Mouse (Mus musculus): ENCODE results near the gene Alkbh6. TPM values are rescaled to one million over a fixed set of nuclear protein-coding genes. Genes with fewer than 3 reads are reported as not detected.

Alkbh6 gene
- polyA plus RNA-seq, 1 experiment from 2014 or later: 80.8 TPM

DNA sequence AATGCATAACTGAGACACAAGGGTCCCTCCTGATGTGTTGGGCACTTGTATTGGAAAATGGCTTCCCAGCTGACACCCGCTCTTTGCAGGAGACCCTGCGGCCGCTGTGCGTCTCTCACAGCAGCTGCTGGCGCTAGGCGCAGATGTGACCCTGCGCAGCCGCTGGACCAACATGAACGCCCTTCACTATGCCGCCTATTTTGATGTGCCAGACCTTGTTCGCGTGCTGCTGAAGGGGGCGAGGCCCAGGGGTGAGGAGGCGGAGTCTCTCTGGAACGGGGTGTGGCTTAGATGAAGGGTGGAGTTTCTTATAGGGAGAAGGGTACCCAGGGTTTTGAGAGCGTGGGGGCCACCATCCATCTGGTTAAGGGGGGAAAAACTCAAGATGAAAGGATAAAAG lies 11.3 kb upstream of the Alkbh6 start:
- H3K9ac ChIP-seq: no peak overlapping the region
- peaks cover 65% of the 10 kb centered on the region for H3K36me3 ChIP-seq
- H3K4me1 ChIP-seq: peaks cover 12% of the 10 kb centered on the region
- no peaks in the 10 kb centered on the region for H3K27me3 ChIP-seq
- WGBS: 79% methylated on average over 16 of the region's 16 CpGs
- no peaks in the 10 kb centered on the region for H3K9me3 ChIP-seq
- no peak overlapping the region for H3K4me3 ChIP-seq
- no peak overlapping the region for H3K4me2 ChIP-seq
- H3K27ac ChIP-seq: no peak overlapping the region
- ATAC-seq (ENCODE audit: insufficient number of reproducible peaks, low FRiP score, low TSS enrichment, low read depth): no peak

DNA sequence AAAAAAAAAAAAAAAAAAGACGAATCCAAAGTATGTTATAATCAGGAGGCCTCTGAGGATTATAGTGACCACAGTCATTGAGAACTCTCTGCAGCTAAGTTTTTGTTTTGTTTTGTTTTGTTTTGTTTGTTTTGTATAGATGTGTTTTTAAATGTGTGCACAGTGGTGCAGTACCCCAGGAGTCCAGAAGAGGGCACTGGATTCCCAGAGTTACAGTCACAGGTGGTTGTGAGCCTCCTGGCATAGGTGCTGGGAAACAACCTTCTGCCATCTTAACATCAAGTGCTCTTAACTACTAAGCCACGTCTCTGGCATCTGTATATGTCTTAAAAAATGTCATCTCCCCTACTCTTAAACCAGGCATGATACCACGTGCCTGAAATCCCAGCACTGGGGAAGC lies 7.6 kb upstream of the Alkbh6 start:
- Histone ChIP-seq H3K27me3 (no peaks in the 10 kb centered on the region), H3K4me3 (no peak overlapping the region), H3K36me3 (peaks cover 79% of the 10 kb centered on the region), H3K9ac (no peak overlapping the region), H3K27ac (no peak overlapping the region), H3K4me2 (no peak overlapping the region), H3K4me1 (no peaks in the 10 kb centered on the region), H3K9me3 (no peaks in the 10 kb centered on the region)
- 50% methylated on average over 3 of the region's 3 CpGs for WGBS
- no peak for ATAC-seq (ENCODE audit: insufficient number of reproducible peaks, low FRiP score, low TSS enrichment, low read depth)

DNA sequence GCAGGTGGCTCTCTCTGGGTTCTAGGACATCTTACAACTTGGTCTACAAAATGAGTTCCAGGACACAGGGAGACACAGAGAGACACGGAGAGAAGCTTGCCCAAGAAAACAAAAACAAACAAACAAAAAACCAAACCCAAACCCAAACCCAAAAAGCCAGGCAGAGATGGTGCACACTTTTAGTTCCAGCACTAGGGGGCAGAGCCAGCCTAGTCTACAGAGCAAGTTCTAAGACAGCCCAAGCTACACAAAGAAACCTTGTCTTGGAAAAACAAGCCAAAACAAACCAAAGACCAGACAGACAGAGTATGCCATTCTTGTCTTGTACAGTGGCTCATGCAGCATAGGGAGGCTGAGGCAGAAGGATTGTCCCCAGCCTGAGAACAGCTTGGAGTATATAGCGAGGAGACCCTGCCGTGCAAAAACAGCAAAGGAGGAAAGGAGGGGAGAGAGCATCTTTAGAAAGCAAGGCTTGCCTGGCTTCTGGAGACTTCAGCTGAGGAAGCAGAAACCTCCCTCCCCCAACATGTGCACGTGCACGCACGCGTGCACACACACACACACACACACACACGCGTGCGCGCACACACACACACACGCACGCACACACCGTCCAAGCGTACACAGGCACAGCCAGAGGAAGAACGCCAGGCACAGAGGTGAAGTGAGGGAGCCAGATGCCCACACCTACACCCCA lies 2.3 kb upstream of the Alkbh6 start:
- Histone ChIP-seq H3K27me3 (no peaks in the 10 kb centered on the region), H3K4me2 (no peak overlapping the region), H3K9me3 (no peaks in the 10 kb centered on the region), H3K27ac (no peak overlapping the region), H3K4me1 (peaks cover 17% of the 10 kb centered on the region), H3K4me3 (no peak overlapping the region), H3K9ac (no peak overlapping the region), H3K36me3 (peaks cover 46% of the 10 kb centered on the region)
- WGBS: 93% methylated on average over 16 of the region's 16 CpGs
- ATAC-seq (ENCODE audit: insufficient number of reproducible peaks, low FRiP score, low TSS enrichment, low read depth): no peak

DNA sequence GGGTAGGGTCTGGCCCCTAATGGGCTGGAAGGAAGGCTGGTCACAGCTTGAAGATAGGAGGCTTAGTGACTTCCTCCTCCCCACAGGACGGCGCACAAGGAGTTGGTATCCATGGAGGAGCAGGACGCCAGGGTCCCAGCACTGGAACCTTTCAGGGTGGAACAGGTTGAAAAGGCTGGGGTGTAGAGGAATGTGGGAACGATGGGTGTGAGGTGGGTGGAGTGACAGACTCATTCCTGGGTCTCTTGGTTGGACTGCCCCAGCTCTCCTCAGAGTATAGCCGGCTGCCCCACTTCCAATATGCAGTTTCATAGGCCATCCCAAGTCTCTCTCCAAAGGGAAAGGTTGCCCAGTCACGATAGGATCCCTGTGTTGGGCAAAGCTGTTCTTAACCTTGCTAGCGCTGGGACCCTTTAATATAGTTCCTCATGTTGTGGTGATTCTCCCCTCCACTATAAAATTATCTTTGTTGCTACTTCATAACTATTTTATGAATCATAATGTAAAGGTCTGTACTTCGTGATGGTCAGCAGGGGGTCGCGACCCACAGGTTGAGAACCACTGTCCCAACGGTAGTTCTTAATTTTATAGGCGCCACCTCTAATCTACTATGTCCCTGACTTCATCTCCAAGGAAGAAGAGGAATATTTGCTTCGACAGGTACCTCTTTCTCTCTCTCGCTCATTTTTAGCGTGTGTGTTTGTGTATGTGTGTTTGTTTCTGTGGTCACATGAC lies 1.0 kb downstream of the Alkbh6 start:
- Histone ChIP-seq H3K27ac (peak overlapping the region; percentile 80; the same call in 1 of the 2 replicates), H3K4me3 (peak overlapping the region; percentile 68), H3K27me3 (no peaks in the 10 kb centered on the region), H3K9me3 (no peaks in the 10 kb centered on the region), H3K4me1 (peaks cover 26% of the 10 kb centered on the region), H3K36me3 (peaks cover 35% of the 10 kb centered on the region), H3K9ac (peak overlapping the region; percentile 61), H3K4me2 (peak overlapping the region; percentile 87)
- 58% methylated on average over 15 of the region's 15 CpGs for WGBS
- no peak for ATAC-seq (ENCODE audit: insufficient number of reproducible peaks, low FRiP score, low TSS enrichment, low read depth)

DNA sequence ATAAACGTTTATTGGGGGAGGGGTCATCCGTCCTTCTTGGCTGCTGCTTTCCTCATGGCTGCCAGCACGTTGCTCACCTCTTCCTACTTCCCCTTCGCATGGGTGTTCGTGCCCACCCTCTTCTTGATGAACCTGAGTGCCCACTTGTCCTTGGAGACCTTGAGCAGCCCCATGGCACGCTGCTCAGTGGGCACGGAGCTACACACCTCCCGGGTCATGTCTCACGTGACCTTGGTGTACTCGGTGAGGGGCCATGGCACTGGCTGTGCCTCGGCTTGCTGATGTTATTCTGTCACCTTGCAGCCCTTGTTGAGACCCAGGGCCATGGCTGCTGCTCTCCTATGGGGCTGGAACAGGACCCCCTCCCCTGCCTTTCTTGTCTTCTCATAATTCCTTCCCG lies 1.6 kb downstream of the Alkbh6 start:
- no peak overlapping the region for H3K9ac ChIP-seq
- no peak overlapping the region for H3K4me3 ChIP-seq
- H3K4me2 ChIP-seq: no peak overlapping the region
- H3K4me1 ChIP-seq: peaks cover 31% of the 10 kb centered on the region
- H3K27ac ChIP-seq: no peak overlapping the region
- no peaks in the 10 kb centered on the region for H3K9me3 ChIP-seq
- WGBS: 88% methylated on average over 12 of the region's 12 CpGs
- H3K27me3 ChIP-seq: no peaks in the 10 kb centered on the region
- ATAC-seq (ENCODE audit: insufficient number of reproducible peaks, low FRiP score, low TSS enrichment, low read depth): no peak
- H3K36me3 ChIP-seq: peaks cover 33% of the 10 kb centered on the region

DNA sequence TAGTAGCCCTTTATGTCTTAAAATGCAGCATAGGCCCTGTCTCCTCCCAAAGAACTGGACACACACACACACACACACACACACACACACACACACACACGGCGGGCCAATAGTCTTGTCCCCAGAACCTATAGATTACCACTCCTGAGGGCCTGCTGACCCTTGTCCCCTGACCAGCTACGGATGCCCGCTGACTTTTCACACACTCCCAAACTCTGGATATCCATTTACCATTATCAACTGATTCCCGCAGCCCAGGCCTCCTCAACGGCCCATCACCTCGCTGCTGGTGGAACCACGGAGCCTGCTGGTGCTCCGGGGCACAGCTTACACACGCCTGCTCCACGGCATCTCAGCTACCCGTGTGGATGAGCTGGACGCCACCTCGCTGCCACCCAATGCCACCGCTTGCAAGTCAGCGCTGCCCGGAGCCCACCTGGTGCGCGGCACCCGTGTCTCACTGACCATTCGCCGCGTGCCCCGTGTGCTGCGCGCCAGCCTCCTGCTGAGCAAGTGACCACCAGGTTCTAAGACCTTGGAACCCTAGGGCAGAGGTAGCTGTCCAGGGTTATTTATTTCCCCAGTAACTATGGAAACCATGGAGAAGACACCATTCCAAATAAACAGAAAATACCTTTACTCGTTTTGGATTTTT lies 5.3 kb downstream of the Alkbh6 start:
- Histone ChIP-seq H3K4me1 (peaks cover 37% of the 10 kb centered on the region), H3K27ac (no peak overlapping the region), H3K9me3 (no peaks in the 10 kb centered on the region), H3K9ac (no peak overlapping the region), H3K4me3 (no peak overlapping the region), H3K36me3 (peaks cover 30% of the 10 kb centered on the region), H3K27me3 (no peaks in the 10 kb centered on the region), H3K4me2 (no peak overlapping the region)
- 53% methylated on average over 27 of the region's 27 CpGs for WGBS
- no peak for ATAC-seq (ENCODE audit: insufficient number of reproducible peaks, low FRiP score, low TSS enrichment, low read depth)

DNA sequence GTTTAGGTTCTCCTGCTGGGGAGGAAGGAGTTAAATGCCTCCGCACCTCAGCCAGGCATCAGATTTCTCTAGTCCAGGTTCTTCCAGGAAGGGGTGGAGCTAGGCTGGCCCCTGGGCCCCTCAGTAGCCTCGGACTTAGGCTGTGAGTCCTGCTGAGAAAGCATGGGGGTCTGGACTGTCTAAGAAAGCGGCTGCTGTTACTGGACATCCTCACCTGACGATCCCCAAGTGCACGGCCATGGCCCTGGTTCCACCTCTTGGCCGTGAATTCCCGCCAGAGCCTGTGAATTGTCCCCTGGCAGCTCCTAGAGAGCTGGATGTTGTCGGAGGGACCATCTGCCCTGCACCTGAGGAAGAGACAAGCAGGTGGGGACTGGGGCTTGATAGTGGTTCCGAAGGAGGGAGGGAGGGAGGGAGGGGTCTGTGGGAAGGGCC lies 6.2 kb downstream of the Alkbh6 start, which contains the start of gene Syne4:
Syne4 (plus strand) TSS at position 87 of the 435 bp plus-strand sequence.
- H3K4me2 ChIP-seq: peak within 1 kb of the TSS; percentile 50
- H3K27me3 ChIP-seq: no peaks in the 10 kb centered on the region
- H3K9me3 ChIP-seq: no peaks in the 10 kb centered on the region
- H3K27ac ChIP-seq: peak within 1 kb of the TSS; percentile 48; the same call in 1 of the 2 replicates
- H3K9ac ChIP-seq: peak within 1 kb of the TSS; percentile 31; the same call in 1 of the 2 replicates
- peaks cover 34% of the 10 kb centered on the region for H3K36me3 ChIP-seq
- ATAC-seq (ENCODE audit: insufficient number of reproducible peaks, low FRiP score, low TSS enrichment, low read depth): 0 out of 2 replicates have a peak, but pooled peaks have one; percentile 12
- 1% methylated on average over 9 of the region's 9 CpGs for WGBS
- peak within 1 kb of the TSS; percentile 43 for H3K4me3 ChIP-seq
- H3K4me1 ChIP-seq: peaks cover 30% of the 10 kb centered on the region

DNA sequence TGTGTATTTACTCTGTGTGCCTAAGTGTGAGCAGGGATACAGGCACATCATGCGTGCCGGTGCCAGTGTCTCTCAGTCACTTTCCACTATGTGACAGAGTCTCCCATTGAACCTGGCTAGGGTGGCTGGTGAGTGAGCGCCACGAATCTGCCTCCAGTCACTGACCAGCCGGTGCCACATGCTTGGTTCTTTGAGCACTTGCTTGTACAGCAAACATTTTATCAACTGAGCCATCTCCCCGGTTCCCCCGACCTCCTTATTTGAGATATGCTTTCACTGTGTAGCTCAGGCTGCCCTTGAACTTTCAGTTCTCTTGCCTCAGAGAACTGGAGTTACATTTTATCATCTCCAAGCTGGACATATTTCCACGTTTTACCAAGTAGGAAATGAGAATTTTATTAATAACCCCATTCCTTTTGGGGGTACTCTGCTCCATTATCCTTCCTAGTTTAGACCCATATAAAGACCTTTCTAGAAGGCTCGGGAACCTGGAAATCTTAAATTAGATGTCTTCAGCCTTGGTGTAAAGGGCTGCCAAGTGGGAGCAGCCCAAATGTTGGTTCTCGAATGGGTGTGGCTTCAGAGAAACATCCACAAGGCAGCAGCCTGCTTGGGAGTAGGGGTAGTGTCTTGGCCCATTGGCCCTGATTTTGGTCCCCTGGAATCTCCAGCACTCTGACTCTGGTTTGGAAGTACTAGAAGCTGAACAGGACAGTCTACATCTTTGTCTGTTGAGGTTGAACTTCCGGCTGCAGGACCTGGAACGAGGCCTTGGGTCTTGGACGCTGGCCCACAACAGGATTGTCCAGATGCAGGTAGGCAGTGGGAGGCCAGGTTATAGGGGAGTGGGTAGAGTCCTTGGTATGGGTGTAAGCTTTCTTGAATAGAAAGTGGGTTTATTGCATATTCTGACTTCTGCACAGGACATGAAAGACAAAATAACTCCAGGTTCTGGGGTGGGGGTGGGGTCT lies 7.3 kb downstream of the Alkbh6 start:
- WGBS: 71% methylated on average over 13 of the region's 13 CpGs
- no peak overlapping the region for H3K27ac ChIP-seq
- ATAC-seq (ENCODE audit: insufficient number of reproducible peaks, low FRiP score, low TSS enrichment, low read depth): no peak
- peaks cover 28% of the 10 kb centered on the region for H3K4me1 ChIP-seq
- H3K36me3 ChIP-seq: peaks cover 34% of the 10 kb centered on the region
- H3K9ac ChIP-seq: 0 out of 2 replicates have a peak overlapping the region, but pooled peaks have one; percentile 31
- H3K9me3 ChIP-seq: no peaks in the 10 kb centered on the region
- H3K27me3 ChIP-seq: no peaks in the 10 kb centered on the region
- H3K4me2 ChIP-seq: peak overlapping the region; percentile 50; the same call in 1 of the 2 replicates
- H3K4me3 ChIP-seq: peak overlapping the region; percentile 43

DNA sequence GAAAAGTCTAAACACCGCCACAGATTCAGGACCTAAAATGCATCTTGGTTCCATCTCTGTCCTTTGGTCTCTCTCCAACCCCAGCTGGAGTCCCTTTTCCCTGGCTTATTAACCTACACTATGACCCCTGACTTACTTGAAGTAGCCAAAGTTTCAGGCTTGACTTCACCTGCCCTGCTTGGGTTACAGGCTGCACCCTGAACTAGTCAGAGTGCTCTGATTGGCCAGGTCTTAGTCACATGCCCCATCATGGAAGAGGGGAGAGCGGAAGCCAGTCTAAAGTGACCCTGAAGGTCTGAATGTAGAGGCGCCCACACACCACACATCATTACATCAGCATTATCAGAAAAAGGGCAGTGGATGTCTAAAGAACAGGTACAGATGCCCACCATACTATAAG lies 9.6 kb downstream of the Alkbh6 start:
- Histone ChIP-seq H3K4me1 (peaks cover 41% of the 10 kb centered on the region), H3K9me3 (no peaks in the 10 kb centered on the region), H3K9ac (no peak overlapping the region), H3K4me3 (no peak overlapping the region), H3K36me3 (peaks cover 20% of the 10 kb centered on the region; the same call in 1 of the 2 replicates), H3K4me2 (no peak overlapping the region), H3K27ac (no peak overlapping the region), H3K27me3 (no peaks in the 10 kb centered on the region)
- ATAC-seq (ENCODE audit: insufficient number of reproducible peaks, low FRiP score, low TSS enrichment, low read depth): no peak
- WGBS: 88% methylated on average over 3 of the region's 3 CpGs

DNA sequence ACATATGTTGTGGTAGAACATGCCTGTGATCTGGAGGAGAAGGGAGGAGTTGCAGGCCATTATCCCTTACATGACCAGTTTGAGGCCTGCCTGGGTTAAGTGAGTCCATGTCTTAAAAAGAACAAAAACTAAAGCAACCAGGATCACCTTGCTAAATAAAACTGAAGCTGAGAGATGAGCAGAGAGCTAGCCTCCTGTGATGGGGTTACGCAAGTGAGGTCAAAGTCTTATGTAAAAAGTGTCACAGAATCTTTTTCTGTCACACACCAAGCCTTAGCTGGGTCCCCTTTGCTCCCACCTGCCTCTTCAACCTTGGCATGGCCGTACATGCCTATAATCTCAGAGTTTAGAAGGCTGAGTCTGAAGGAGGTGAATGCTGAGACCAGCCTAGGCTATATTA lies 12.4 kb downstream of the Alkbh6 start:
- no peak for ATAC-seq (ENCODE audit: insufficient number of reproducible peaks, low FRiP score, low TSS enrichment, low read depth)
- Histone ChIP-seq H3K4me2 (peak overlapping the region; percentile 74), H3K4me3 (peak overlapping the region; percentile 79), H3K4me1 (peaks cover 19% of the 10 kb centered on the region), H3K27ac (0 out of 2 replicates have a peak overlapping the region, but pooled peaks have one; percentile 87), H3K9ac (no peak overlapping the region), H3K36me3 (peaks cover 20% of the 10 kb centered on the region; the same call in 1 of the 2 replicates), H3K27me3 (no peaks in the 10 kb centered on the region), H3K9me3 (0 out of 2 replicates have a peak, but pooled peaks cover 5% of the 10 kb centered on the region)
- 82% methylated on average over 2 of the region's 2 CpGs for WGBS
